Mouse (Mus musculus) limb, embryonic 10.5 days (tissue): ENCODE data around the gene Chil6. TPM values are rescaled to one million over a fixed set of nuclear protein-coding genes. Genes with fewer than 3 reads are reported as not detected.

Experiments used
- DNase-seq: peaks from one replicate; pipeline ENCODE4 v3.0.0-alpha.2; 2017; ENCODE audit warnings: low spot score
- H3K27ac ChIP-seq: fragments of 300-500 bp; sonication (generic); 2 replicates; pipeline ENCODE4 v1.5.1; 2016; ENCODE audit warnings: mild to moderate bottlenecking
- H3K27me3 ChIP-seq: fragments of 300-500 bp; sonication (generic); 2 replicates; pipeline ENCODE4 v1.6.1; 2016; ENCODE audit warnings: low read depth, mild to moderate bottlenecking; ENCODE audit not compliant: poor library complexity, severe bottlenecking
- H3K36me3 ChIP-seq: fragments of 300-500 bp; sonication (generic); 2 replicates; pipeline ENCODE4 v1.6.1; 2016; ENCODE audit warnings: mild to moderate bottlenecking, moderate library complexity
- H3K4me1 ChIP-seq: fragments of 300-500 bp; sonication (generic); 2 replicates; pipeline ENCODE4 v1.6.1; 2016
- H3K4me3 ChIP-seq: fragments of 300-500 bp; sonication (generic); 2 replicates; pipeline ENCODE4 v1.5.1; 2016; ENCODE audit warnings: mild to moderate bottlenecking, moderate library complexity
- H3K9me3 ChIP-seq: fragments of 300-500 bp; sonication (generic); replicated peaks from 2 replicates; pipeline ENCODE4 v1.6.1; 2016; ENCODE audit warnings: mild to moderate bottlenecking
- WGBS: fragments of 180-500 bp; shearing (Covaris S2); methylation state at CpG from one replicate; pipeline ENCODE4 v1.1.7; 2016; 5-methylcytosine and 5-hydroxymethylcytosine counted together
- polyA plus RNA-seq: library from polyadenylated mRNA; unstranded; fragments of >200 nt; fragmentation: Nextera tagmentation; extraction: Ambion mirVana; gene quantifications from 2 replicates; pipeline ENCODE4 v1.2.1, GENCODE M21; 2016

Gene Chil6
- not detected in 2 replicates for polyA plus RNA-seq

DNA sequence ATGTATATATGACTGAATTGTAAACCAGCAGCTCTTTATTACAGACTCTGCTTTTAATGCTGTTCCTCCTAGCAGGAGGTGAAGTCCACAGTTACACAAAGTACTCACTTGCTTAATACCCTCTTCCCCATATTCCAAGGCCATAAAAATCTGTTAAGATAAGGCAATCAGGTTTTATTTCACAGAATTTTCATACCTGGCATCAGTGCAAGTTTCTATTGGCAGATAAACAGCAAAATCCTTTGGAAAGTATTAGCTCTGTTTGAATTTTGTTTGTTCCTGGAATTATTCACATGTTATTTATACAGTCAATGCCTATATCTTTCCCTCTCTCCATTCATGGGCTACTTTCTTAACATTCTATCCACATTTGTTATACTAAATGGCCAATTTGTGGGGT lies at the start of gene Chil6:
Gene Chil6, minus strand, starts transcription at position 101 of the 400 bp plus-strand sequence.
- H3K27me3 ChIP-seq: no peaks in the 10 kb centered on the region
- 0 out of 2 replicates have a peak, but pooled peaks cover 2% of the 10 kb centered on the region for H3K9me3 ChIP-seq
- no peak within 1 kb of the TSS for H3K4me3 ChIP-seq
- H3K27ac ChIP-seq: no peak within 1 kb of the TSS
- H3K4me1 ChIP-seq: no peaks in the 10 kb centered on the region
- H3K36me3 ChIP-seq: no peaks in the 10 kb centered on the region
- DNase-seq: no peak

DNA sequence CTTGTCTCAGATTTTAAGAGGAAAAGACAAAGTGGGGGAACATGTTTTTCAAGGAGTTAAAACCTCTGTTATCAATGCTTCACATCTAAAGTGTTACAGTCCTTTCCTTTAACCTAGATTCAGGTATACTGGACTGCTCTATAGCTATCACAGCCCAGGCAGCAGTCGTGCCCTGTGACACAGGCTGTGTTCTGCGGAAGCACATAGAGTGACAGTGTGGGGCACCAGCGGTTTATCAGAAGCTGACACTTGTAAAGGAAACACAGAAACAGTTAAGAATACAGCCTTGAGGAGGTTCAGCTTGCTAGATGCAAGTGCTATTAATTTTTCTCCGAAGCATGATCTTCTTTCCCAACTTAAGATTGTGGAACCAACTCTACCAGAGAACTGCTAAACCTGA lies 46.6 kb upstream of the Chil6 start:
- Histone ChIP-seq H3K9me3 (no peaks in the 10 kb centered on the region), H3K4me1 (no peaks in the 10 kb centered on the region), H3K36me3 (no peaks in the 10 kb centered on the region), H3K27ac (no peak overlapping the region), H3K27me3 (no peaks in the 10 kb centered on the region), H3K4me3 (no peak overlapping the region)
- 80% methylated on average over 4 of the region's 4 CpGs for WGBS
- DNase-seq: no peak

DNA sequence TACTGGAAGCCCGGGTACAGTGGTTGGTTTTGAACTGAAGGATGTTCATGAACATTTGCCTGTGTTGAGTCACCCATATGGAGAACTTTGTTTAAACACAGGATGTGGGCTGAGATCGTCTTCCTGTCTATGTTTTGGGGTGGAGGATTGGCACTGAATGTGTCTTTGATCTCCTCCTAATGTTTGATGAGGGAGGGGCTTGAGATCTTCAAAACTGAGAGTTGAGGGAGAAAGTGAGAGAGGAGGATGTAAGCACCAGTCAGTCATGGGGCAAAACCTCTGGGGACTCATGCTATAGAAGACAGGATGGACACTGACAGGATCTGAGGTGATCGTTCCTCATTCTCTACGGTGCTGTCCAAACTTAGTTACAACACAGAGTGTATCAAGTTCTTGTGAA lies 43.6 kb upstream of the Chil6 start:
- no peaks in the 10 kb centered on the region for H3K4me1 ChIP-seq
- no peak for DNase-seq
- no peak overlapping the region for H3K27ac ChIP-seq
- no peaks in the 10 kb centered on the region for H3K27me3 ChIP-seq
- 80% methylated on average over 4 of the region's 4 CpGs for WGBS
- H3K4me3 ChIP-seq: no peak overlapping the region
- no peaks in the 10 kb centered on the region for H3K36me3 ChIP-seq
- no peaks in the 10 kb centered on the region for H3K9me3 ChIP-seq

DNA sequence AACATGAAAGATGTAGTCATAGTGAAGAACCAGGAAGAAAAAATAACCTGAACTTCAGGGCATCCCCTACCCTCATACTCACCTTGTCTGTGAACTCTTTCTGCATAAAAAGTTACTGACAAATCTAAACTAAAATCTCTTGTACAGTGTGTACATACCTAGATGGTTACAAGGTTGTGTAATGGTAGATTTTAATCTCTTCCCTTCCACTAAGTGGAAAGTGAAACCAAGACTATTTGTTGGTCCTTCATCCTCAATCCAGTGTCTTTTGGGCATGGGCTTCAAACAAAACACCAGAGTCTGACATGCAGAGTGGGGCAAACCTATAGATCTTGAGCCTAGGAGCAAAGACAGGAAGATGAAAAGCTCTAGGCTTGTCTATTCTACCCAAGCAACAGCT lies 43.0 kb upstream of the Chil6 start:
- Histone ChIP-seq H3K9me3 (no peaks in the 10 kb centered on the region), H3K36me3 (no peaks in the 10 kb centered on the region), H3K27me3 (no peaks in the 10 kb centered on the region), H3K4me1 (no peaks in the 10 kb centered on the region), H3K27ac (no peak overlapping the region), H3K4me3 (no peak overlapping the region)
- DNase-seq: no peak

DNA sequence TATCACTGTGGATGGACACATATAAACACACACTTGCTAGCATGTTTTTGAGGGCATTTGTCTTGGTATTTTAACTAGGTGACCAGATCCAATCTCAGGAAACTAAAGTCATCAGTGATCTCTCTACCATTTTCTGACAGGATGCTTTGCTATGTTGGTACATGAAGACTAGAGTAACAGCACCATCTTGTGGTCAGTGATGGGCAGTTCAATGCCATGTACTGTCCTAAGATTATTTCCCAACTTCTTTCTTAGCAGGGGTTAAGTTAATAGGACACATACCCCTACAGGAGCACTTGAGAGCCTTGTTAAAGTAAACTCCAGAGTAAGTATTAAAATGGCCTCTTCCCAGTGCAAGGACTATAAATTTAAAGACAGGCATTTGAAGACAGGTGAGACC lies 42.6 kb upstream of the Chil6 start:
- no peak overlapping the region for H3K27ac ChIP-seq
- H3K36me3 ChIP-seq: no peaks in the 10 kb centered on the region
- no peaks in the 10 kb centered on the region for H3K27me3 ChIP-seq
- DNase-seq: no peak
- H3K4me3 ChIP-seq: no peak overlapping the region
- H3K9me3 ChIP-seq: no peaks in the 10 kb centered on the region
- H3K4me1 ChIP-seq: no peaks in the 10 kb centered on the region

Other genes with a start within 250 kb of the Chil6 start
- not detected in 2 replicates for gene Chil3, start 238.6 kb downstream of the Chil6 start, polyA plus RNA-seq
- not detected in 2 replicates for gene Chil4, start 186.7 kb downstream of the Chil6 start, polyA plus RNA-seq
- gene Dennd2d, start 76.2 kb upstream of the Chil6 start, polyA plus RNA-seq: 0.90 and 2.2 TPM in 2 replicates
- gene Dram2, start 141.6 kb upstream of the Chil6 start, polyA plus RNA-seq: 28.1 and 28.3 TPM in 2 replicates
- gene Cept1, start 141.6 kb upstream of the Chil6 start, polyA plus RNA-seq: 38.9 and 46.4 TPM in 2 replicates